Comparison of ENCODE assay signal across 8 mouse cellular contexts in the genomic region with DNA sequence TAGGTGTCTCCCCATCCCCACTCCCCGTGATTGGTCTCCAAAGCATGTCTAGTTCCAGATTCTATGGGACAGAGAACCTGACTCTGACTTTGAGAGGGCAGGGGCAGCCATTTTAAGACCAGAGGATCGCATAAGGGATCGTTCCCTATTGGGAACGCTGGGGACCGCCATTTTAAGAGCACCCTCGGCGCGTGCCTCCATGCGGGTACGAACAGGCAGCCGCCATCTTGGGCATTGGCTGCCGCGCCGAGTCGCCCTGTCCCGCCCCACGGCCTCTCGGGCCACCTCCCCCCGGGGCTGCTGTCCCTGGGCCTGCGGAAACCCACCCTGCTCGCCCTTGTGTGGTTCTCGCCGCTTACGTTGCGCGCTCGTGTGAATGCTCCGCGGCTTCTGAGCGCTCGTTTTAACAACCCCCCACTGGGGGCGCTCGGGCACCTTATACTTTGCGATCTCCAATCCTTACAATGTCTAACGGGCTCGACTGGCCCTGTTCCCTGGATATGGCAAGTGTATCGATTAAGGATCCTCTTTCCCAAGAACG. TPM values are rescaled to one million over a fixed set of nuclear protein-coding genes. Genes with fewer than 3 reads are reported as not detected.
DNase-seq lines count a peak whose midpoint lies in the region; ATAC-seq lines count a peak whose summit lies in the region.

A gene (plus strand): TSS at position 217 of the 541 bp plus-strand sequence.

- H3K36me3 ChIP-seq in hindbrain, embryonic 15.5 days: peaks cover 35% of the 10 kb centered on the region

- peak; percentile 71 for ATAC-seq in hindbrain, embryonic 15.5 days (ENCODE audit: low FRiP score, low read depth)

- peak within 1 kb of the TSS; percentile 79 for H3K4me3 ChIP-seq in hindbrain, embryonic 15.5 days

- WGBS in hindbrain, embryonic 15.5 days: under 1% methylated on average over 38 of the region's 38 CpGs

- peak within 1 kb of the TSS; percentile 78 for H3K4me2 ChIP-seq in hindbrain, embryonic 15.5 days

- peaks cover 37% of the 10 kb centered on the region for H3K4me1 ChIP-seq in hindbrain, embryonic 15.5 days (replicated peaks)

- no peaks in the 10 kb centered on the region for H3K9me3 ChIP-seq in hindbrain, embryonic 15.5 days

- H3K27ac ChIP-seq in hindbrain, embryonic 15.5 days (replicated peaks): peak within 1 kb of the TSS; percentile 97

- peak; percentile 82 for DNase-seq in T-cell, adult 2 months (ENCODE audit: low spot score)
- peak; percentile 88 for DNase-seq in cerebellum, postnatal 36 days
- DNase-seq in gastrocnemius, adult 18-20 months (ENCODE audit: low spot score): peak; percentile 78
- DNase-seq in left cerebral cortex, adult 11 months (ENCODE audit: low spot score): peak; percentile 86
- DNase-seq in lung, postnatal 36 days: peak; percentile 90
- peak; percentile 89 for DNase-seq in retina, embryonic 14.5 days (ENCODE audit: low spot score)
- DNase-seq in thymus, postnatal 4 days: peak; percentile 91

- no peaks in the 10 kb centered on the region for H3K27me3 ChIP-seq in hindbrain, embryonic 15.5 days

- H3K9ac ChIP-seq in hindbrain, embryonic 15.5 days: peak within 1 kb of the TSS; percentile 92

RNA-seq across cellular contexts. Expression of the gene that starts here (rescaled TPM):
- 10 to 100 TPM; 16.4 to 16.6 TPM for total RNA-seq in gastrocnemius, adult 18-20 months (2021)
- polyA plus RNA-seq in hindbrain, embryonic 15.5 days (2015; fragmentation: Nextera tagmentation; extraction: Ambion mirVana): 101 and 104 TPM in 2 replicates

Comparison
In these comparisons a context has a peak if more than half of its experiments do, and no peak if none do; other contexts are left out.
1. Peak in every context shown above with its lines: DNase-seq, ATAC-seq, H3K4me3 ChIP-seq and H3K27ac ChIP-seq.